Mouse (Mus musculus) heart, embryonic 11.5 days (tissue): ENCODE measurements around the gene Pask. TPM values are rescaled to one million over a fixed set of nuclear protein-coding genes. Genes with fewer than 3 reads are reported as not detected.

Experiments
- ATAC-seq: fragments of 200-750 bp; cut with Nextera tagmentation; replicated peaks from 2 replicates; pipeline ENCODE4 v1.8.0; 2017; ENCODE audit warnings: moderate library complexity; ENCODE audit not compliant: insufficient number of reproducible peaks, low FRiP score, low TSS enrichment
- H3K27ac ChIP-seq: fragments of 300-500 bp; sonication (generic); 2 replicates; pipeline ENCODE4 v1.5.1; 2014; ENCODE audit warnings: mild to moderate bottlenecking, low read depth, low read length
- H3K27me3 ChIP-seq: fragments of 300-500 bp; sonication (generic); 2 replicates; pipeline ENCODE4 v1.6.1; 2014; ENCODE audit warnings: mild to moderate bottlenecking, low read length, mixed read lengths; ENCODE audit not compliant: control insufficient read depth, insufficient read depth
- H3K36me3 ChIP-seq: fragments of 300-500 bp; sonication (generic); 2 replicates; pipeline ENCODE4 v1.6.1; 2014; ENCODE audit warnings: mild to moderate bottlenecking, low read length, moderate library complexity, mixed read lengths; ENCODE audit not compliant: control insufficient read depth, insufficient read depth
- H3K4me1 ChIP-seq: fragments of 300-500 bp; sonication (generic); 2 replicates; pipeline ENCODE4 v1.6.1; 2014; ENCODE audit warnings: low read length; ENCODE audit not compliant: control insufficient read depth, insufficient read depth
- H3K4me2 ChIP-seq: fragments of 300-500 bp; sonication (generic); 2 replicates; pipeline ENCODE4 v1.6.1; 2014; ENCODE audit warnings: mild to moderate bottlenecking, moderate library complexity
- H3K4me3 ChIP-seq: fragments of 300-500 bp; sonication (generic); 2 replicates; pipeline ENCODE4 v1.5.1; 2014; ENCODE audit warnings: low read depth, low read length
- H3K9ac ChIP-seq: fragments of 300-500 bp; sonication (generic); 2 replicates; pipeline ENCODE4 v1.6.1; 2014; ENCODE audit warnings: mild to moderate bottlenecking, low read depth, low read length, moderate library complexity
- H3K9me3 ChIP-seq: fragments of 300-500 bp; sonication (generic); replicated peaks from 2 replicates; pipeline ENCODE4 v1.6.1; 2016; ENCODE audit warnings: low read length; ENCODE audit not compliant: control insufficient read depth
- WGBS: fragments of 180-500 bp; shearing (Covaris S2); extraction: QIAGEN DNeasy Blood & Tissue Kit; methylation state at CpG from one replicate; pipeline ENCODE4 v1.1.7; 2014; ENCODE audit not compliant: insufficient replicate concordance; 5-methylcytosine and 5-hydroxymethylcytosine counted together
- microRNA-seq: library from miRNA; unstranded; fragments of <30 nt; microRNA quantifications from one replicate; pipeline ENCODE4, GENCODE M21; 2016; ENCODE audit warnings: borderline number of aligned reads
- polyA plus RNA-seq: library from polyadenylated mRNA; unstranded; fragments of >200 nt; fragmentation: Nextera tagmentation; extraction: Ambion mirVana; gene quantifications from 2 replicates; pipeline ENCODE4 v1.2.1, GENCODE M21; 2014

Pask gene
- polyA plus RNA-seq, 1 experiment from 2014 or later, result 8.9 TPM

DNA sequence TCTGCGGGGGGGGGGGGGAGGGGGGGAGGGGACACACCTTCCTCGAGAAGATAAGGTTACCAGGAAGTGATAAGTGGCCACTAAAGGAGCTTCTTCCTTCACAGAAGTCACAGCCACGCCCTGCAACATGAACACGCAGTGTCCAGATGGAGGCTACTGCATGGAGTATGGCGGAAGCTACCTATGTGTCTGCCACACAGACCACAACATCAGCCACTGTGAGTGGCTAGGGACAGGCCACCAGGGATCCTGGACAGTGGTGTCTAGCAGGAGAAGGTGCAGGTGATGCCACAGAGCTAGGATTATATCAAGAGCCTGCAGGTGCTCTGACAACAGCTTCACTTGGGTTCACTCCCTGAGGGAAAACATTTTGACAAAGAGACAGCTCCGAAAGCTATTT, 71.5 kb downstream of the Pask start:
- H3K9me3 ChIP-seq, result no peaks in the 10 kb centered on the region
- H3K27ac ChIP-seq, result no peak overlapping the region
- H3K4me1 ChIP-seq, result no peaks in the 10 kb centered on the region
- H3K36me3 ChIP-seq, result no peaks in the 10 kb centered on the region
- H3K9ac ChIP-seq, result no peak overlapping the region
- ATAC-seq, result no peak
- no peak overlapping the region for H3K4me2 ChIP-seq
- 63% methylated on average over 6 of the region's 6 CpGs for WGBS
- H3K27me3 ChIP-seq, result peaks cover 3% of the 10 kb centered on the region; the same call in 1 of the 2 replicates
- H3K4me3 ChIP-seq, result no peak overlapping the region

DNA sequence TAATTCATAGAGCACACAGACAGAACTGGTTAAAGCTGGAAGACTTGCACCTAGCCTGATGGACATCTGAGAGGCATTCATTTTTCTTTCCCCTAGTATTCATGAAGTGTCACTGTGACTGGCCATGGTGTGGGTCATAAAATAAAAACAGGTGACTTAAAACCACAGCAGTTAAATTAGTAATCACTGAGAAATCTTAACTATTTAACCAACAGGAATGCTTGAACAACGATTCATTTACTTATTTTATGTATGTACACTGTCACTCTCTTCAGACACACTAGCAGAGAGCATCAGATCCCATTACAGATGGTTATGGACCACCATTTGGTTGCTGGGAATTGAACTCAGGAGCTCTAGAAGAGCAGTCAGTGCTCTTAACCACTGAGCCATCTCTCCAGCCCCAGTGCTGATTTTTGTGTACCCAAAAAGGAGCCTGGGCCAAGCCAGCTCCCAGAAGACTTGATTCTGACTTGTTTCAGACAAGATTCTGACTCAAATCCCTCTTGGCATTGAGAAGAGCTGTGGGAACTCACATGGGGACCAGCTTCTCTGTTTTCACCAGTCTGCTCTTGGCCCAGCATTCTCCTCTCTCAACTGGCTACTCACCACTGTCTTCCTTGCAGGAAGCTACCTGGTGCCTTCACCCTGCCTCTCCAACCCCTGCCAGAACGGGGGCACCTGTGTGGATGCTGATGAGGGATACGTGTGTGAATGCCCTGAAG, 72.6 kb downstream of the Pask start:
- 60% methylated on average over 3 of the region's 3 CpGs for WGBS
- Histone ChIP-seq H3K9ac (no peak overlapping the region), H3K9me3 (no peaks in the 10 kb centered on the region)

DNA sequence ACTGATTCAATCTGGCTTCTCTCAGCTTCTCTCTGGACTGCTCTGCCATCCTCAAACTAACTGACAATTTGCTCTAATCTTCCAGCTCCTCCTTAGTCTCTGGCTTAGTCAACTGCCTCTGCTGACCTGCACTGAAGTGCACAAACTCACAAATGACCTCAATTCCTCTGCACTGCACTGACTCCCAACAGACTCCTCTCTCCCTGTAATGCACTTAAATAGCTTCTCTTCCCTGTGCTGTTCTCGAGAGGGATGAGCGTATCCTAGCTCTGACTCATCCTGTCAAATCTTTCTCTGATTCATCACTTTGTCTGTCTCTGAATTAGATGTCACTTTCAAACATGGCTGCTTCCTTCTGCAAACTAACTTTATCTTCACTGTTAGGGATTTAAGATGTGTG, 75.0 kb downstream of the Pask start:
- Histone ChIP-seq H3K36me3 (no peaks in the 10 kb centered on the region), H3K27me3 (no peaks in the 10 kb centered on the region), H3K4me3 (no peak overlapping the region), H3K9me3 (no peaks in the 10 kb centered on the region), H3K9ac (no peak overlapping the region), H3K27ac (no peak overlapping the region), H3K4me2 (no peak overlapping the region), H3K4me1 (no peaks in the 10 kb centered on the region)
- no peak for ATAC-seq
- WGBS, result 86% methylated on average over 2 of the region's 2 CpGs

More for the DNA sequence above, 72.6 kb downstream of the Pask start:
- H3K4me3 ChIP-seq, result no peak overlapping the region
- peaks cover 3% of the 10 kb centered on the region; the same call in 1 of the 2 replicates for H3K27me3 ChIP-seq
- no peak overlapping the region for H3K27ac ChIP-seq
- no peaks in the 10 kb centered on the region for H3K36me3 ChIP-seq
- H3K4me2 ChIP-seq, result no peak overlapping the region
- no peak for ATAC-seq
- no peaks in the 10 kb centered on the region for H3K4me1 ChIP-seq

DNA sequence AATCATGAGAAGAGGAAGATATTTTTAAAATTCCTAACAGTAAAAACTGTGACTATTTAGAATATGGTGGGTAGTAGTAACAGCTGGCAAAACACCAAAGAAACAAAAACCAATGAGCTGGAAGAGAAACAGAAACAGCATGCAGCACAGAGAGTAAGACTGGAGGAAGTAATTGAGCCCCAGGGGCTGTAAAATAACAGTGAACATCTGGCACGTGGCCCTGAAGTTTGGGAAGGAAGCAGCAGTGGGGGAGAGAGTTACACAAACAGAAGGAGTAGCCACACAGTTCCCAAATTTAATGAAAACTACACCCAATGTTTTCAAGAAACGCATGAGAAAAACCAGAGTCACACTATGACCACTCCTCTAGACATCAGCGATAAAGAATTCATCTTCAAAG, 76.1 kb downstream of the Pask start:
- H3K4me1 ChIP-seq, result no peaks in the 10 kb centered on the region
- H3K9me3 ChIP-seq, result no peaks in the 10 kb centered on the region
- H3K4me3 ChIP-seq, result no peak overlapping the region
- WGBS, result 48% methylated on average over 3 of the region's 3 CpGs
- no peak for ATAC-seq
- H3K27me3 ChIP-seq, result no peaks in the 10 kb centered on the region
- H3K27ac ChIP-seq, result no peak overlapping the region
- no peak overlapping the region for H3K4me2 ChIP-seq
- no peak overlapping the region for H3K9ac ChIP-seq
- H3K36me3 ChIP-seq, result no peaks in the 10 kb centered on the region

Small RNAs within 50 kb of the gene (microRNA-seq; reads per million reads assigned to microRNA genes)
- gene Mir6345 (not detected), gene Mir6901 (0.54 reads per million), gene Mir6902 (0.27 reads per million)

Other genes with a start within 250 kb of the Pask start
- 5.7 and 6.3 TPM in 2 replicates for gene Kif1a, start 241.5 kb downstream of the Pask start, polyA plus RNA-seq
- 0.61 TPM in 1 of 2 replicates, not detected in the other for gene Agxt, start 208.2 kb downstream of the Pask start, polyA plus RNA-seq
- gene 2310007B03Rik, start 182.5 kb downstream of the Pask start, polyA plus RNA-seq, result 0.11 TPM in 1 of 2 replicates, not detected in the other
- 0.10 and 0.24 TPM in 2 replicates for gene Crocc2, start 174.8 kb downstream of the Pask start, polyA plus RNA-seq
- gene Sned1, start 107.6 kb downstream of the Pask start, polyA plus RNA-seq, result 3.0 and 3.4 TPM in 2 replicates
- 22.2 and 23.7 TPM in 2 replicates for gene Mterf4, start 37.6 kb downstream of the Pask start, polyA plus RNA-seq
- 64.5 and 69.7 TPM in 2 replicates for gene Ppp1r7, start 628 bp downstream of the Pask start, polyA plus RNA-seq
- 0.62 and 0.74 TPM in 2 replicates for gene Ano7, start 30.4 kb upstream of the Pask start, polyA plus RNA-seq
- gene Hdlbp, start 135.3 kb upstream of the Pask start, polyA plus RNA-seq, result 137 and 144 TPM in 2 replicates
- 3.7 and 4.8 TPM in 2 replicates for gene Farp2, start 168.6 kb upstream of the Pask start, polyA plus RNA-seq